Mouse (Mus musculus) Muller cell, postnatal 12 days (primary cell): Measurements from ENCODE around the gene Zfp507.

Experiments
- DNase-seq: peaks from one replicate; pipeline ENCODE4 v3.0.0-alpha.2; 2015; ENCODE audit errors: inconsistent ontology term

The Zfp507 gene

DNA sequence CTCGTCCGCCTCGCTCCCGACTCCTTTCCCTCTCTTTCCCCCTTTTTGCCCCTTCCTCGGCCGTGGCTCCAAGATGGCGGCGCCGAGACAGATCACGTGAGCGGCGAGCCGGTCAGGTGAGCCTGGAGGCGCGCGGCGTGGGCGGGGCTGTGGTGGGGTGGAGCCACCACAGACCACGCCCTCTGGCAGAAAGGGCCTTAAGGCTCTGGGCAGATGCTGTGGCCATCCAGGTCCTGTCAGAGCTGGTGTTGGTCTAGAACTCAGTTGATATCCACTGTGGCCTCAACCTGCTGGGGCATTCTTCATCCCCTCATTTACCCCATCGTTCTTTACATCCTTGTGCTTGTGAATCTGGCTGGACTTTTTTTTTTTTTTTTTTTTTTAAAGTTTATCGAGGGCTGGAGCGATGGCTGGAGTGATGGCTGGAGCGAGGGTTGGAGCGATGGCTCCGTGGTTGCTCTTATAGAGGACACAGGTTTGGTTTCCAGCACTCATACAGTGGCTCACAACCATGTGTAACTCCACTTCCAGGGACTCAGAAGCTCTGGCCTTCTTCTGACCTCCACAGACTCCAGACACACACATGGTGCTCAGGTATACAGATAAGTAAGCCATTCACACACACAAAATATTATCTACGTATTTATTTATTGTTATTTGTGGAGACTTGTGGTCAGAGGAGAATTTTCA lies at the start of gene Zfp507:
TSS of gene Zfp507 (minus strand) at position 98 of the 690 bp plus-strand sequence.
- DNase-seq, result peak; percentile 91

DNA sequence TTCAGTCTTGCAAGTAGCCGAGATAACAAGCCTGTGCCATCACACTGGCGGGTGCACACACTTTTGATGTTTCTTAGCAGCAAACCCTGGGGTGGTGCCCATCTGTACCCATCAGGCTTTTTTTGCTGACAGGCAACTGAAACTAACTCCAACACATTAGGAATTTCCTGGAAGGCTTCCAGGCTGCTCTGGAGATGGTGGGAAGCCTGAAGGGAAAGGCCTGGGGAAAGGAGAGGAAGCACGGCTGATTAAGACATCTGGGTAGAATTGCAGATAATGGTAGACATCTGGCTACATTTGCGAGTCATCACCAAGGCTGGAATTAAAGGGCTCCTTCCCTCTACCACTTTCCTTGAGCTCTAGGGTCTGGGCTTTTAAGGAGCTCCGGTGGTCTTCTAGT lies 47.6 kb upstream of the Zfp507 start:
- DNase-seq, result no peak

GRCm38 (mm10) chr7:35848526-35848925 lies 45.7 kb upstream of the Zfp507 start:
- no peak for DNase-seq

DNA sequence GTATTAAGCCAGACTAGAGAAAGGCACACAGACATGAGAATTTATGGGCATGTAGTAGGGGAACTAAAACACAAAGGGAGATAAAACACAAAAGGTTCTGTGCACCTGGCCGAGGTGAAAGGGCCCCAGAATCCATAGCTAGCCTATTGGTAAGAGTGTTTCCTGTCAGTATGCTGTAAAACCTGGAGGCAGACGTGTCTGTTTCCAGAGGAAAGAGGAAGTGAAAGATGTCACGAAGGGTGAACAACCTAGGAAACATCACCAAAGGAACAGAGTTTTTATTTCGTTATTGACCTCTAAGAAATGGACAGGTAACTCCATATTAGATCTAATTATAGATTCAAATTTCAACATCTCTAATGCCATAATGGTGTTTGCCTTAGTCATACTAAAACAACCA lies 37.7 kb upstream of the Zfp507 start:
- no peak for DNase-seq

DNA sequence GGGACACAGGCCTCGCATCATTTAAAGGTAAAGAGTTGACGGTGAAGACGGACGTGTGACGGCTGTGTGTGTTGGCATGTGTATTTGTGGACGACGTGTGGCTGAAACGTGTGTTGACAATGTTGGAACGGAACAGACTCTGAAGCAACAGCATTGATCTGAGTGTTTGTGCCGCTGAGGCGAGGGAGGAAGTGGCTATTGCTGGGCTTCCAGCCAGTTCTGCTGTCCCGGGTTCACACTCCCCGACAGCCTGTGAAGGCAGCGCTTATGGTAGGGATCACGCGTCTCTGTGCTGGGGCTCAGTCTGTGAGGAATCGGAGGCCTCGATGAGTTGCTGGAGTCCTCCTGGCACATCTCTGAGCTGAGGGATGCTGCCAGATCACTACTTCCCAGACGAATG lies 34.0 kb upstream of the Zfp507 start:
- DNase-seq, result no peak

DNA sequence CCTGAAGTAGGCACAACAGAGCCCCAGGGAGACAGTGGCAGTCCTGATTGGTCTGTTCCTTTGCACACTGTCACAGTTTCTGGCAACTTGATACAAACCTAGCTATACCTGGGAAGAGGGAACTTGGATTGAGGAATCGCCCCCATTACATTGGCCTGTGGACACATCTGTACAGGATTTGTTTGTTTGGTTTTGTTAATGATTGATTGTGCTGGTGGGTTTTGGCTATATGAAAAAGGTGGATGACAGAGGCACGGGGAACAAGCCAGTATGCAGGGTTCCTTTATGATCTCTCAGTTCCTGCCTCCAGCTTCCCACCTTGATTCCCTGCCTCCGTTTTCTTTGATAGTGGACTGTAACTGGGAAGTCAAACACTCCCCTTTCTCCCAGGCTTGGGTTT lies 33.6 kb upstream of the Zfp507 start:
- no peak for DNase-seq

GRCm38 (mm10) chr7:35830119-35830518 lies 27.3 kb upstream of the Zfp507 start:
- no peak for DNase-seq

- no peak for DNase-seq
Observed at GRCm38 (mm10) chr7:35823906-35824305, 21.1 kb upstream of the Zfp507 start.

- no peak for DNase-seq
Observed at GRCm38 (mm10) chr7:35822320-35822719, 19.5 kb upstream of the Zfp507 start.

DNA sequence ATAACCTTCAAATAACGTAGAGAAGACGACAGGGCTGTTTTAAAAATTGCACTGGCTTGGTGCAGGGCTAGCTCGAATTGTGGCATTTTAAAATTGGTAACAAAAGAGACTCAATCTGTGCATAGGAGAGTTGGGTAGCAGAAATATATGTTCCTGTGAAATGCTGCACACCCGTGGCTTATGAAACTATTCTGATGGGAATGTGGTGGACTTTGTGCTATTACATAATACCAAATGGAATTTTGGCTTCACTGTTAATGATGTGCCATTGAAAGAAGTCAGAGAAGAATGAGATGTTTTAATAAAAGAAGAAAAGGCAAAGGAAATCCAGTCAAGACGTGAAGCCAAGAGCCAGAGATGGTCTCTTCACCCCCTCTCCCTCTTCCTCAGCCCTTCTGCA lies 18.6 kb upstream of the Zfp507 start:
- peak; percentile 40 for DNase-seq

DNA sequence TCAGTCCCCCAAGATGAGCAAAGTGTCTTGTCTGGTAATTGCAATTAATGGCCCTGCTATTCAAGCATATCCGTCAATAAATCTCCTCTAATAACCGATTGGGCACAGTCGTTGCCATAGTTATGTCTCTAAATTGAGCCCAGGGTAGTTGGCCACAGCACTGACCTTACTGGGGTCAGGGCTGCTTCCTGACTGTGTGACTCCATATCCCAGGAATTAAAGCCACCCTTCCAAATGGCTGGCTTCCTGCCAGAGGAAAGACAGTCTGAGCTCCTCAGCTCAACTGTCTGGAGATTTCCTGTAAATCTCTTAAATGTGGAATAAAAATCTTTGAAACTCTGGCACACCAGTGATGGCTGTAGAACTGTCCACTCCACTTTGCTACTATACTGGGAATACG lies 16.7 kb upstream of the Zfp507 start:
- peak; percentile 34 for DNase-seq

- DNase-seq, result no peak
Observed at GRCm38 (mm10) chr7:35814759-35815551, 12.2 kb upstream of the Zfp507 start.

- no peak for DNase-seq
Observed at GRCm38 (mm10) chr7:35813306-35813705, 10.5 kb upstream of the Zfp507 start.

DNA sequence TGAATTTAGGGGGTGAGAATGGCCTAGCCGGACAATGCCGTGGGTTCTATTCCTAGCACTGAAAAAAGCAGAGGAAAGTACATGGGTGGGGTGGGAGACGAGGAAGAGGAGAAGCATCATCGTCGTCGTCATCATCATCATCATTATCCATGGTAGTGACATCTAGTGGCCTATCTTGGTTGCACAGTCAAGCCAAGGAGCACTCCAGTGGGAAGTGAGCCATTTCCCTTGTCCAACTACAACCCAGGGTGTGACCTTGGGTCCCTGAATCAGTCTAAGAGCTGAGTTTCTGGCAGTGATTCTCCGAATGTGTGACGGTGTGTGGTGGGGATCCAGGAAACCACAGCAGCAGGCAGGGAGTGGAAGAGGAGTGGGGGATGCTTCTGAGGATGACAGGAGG lies 7.9 kb upstream of the Zfp507 start:
- DNase-seq, result no peak

DNA sequence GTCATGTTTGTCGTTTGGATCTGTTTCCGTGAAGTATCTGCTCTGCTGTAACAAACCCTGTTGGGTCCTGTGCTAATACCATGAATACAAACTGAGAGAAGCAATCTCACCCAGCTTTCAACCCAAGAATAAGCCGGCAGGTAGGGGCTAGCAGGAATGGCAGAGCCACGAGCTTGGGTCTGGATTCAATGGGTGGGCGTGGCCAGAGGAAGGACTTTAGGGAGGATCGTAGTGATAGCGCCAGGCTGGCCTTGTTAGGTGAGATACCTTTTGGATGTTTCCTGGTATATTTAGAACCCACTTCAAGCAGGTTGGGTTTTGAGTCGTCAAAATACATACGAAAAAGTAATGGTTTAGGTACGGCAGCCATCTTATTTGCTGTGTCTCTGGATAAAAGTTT lies 1.4 kb upstream of the Zfp507 start:
- no peak for DNase-seq

- peak; percentile 56 for DNase-seq
Observed at GRCm38 (mm10) chr7:35802201-35802905, 450 bp downstream of the Zfp507 start.

DNA sequence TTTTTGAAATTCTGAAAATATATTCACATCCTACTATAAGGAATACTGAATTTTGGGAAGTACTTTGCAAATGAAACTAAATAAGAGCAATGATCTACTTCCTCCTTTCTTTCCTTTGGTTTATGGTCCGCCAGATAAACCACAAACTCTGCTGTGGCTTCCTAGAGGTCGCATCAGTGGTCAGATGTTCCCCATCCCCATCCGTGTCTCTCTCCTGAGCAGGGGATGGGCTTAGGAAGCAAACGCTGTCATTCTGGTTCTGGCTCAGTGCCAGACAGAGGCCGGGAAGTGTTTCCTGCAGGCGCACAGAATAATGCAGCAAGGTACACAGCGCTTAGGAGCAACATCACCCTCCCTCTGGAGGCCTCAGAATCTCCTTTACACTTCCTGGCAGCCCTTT lies 6.7 kb downstream of the Zfp507 start:
- no peak for DNase-seq

- no peak for DNase-seq
Observed at GRCm38 (mm10) chr7:35794145-35794664, 8.6 kb downstream of the Zfp507 start.

GRCm38 (mm10) chr7:35792150-35792848 lies 10.5 kb downstream of the Zfp507 start:
- DNase-seq, result peak; percentile 62

DNA sequence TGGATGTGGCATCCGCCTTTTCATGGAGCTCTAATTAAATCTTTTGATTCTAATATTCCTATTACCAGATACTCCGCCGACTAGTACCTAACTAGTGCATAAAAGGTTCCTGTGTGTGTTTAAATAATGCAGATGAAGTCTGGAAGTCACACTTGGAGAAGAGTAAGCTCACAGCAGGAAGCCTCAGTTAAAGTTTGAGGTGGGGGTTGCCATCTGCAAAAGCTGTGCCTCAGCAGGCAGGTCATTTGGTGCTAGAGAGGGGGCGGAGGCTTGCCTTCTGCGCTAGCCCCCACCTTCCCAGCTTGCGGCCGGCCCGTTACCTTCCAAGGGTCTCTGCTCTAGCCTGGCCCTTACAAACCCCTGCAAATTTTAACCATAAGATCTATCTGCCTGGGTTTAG lies 11.9 kb downstream of the Zfp507 start:
- DNase-seq, result no peak

DNA sequence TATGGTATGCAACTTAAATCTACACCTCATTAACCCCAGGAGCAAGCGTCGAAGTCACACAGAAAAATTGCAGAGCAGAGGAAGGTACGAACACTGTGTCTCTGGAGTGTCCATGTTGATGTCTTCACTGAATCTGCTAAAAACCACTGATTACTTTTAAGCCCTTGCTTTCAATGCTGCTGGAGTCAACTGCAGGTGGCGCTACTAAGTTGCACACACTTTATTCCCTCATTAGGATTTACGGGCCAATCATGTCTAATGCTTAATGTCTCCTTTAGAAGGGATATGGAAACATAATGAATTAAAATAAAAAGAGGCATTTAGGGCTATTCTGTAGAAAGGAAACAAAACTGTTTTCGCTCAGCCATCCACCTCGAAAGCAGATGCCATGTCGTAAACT lies 12.6 kb downstream of the Zfp507 start:
- DNase-seq, result no peak

DNA sequence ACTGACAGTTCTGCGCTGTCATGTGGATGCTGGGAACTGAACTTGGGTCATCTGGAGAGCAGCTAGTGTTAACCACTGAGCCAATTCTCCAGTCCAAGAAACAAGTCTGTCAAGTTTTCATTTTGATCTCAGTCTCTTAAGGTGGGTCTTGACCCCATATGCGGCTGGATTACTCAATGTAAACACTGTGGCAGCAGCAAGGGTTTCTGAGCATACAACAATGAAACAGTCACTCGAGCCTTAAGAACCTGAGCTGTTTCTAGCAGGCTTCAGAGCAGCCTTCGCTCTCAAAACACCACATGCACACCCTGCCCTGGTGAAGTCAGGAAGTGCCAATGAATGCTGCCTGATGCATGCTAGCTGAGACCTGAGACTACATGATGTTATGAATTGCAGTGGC lies 17.2 kb downstream of the Zfp507 start:
- no peak for DNase-seq
